In the genomic region with DNA sequence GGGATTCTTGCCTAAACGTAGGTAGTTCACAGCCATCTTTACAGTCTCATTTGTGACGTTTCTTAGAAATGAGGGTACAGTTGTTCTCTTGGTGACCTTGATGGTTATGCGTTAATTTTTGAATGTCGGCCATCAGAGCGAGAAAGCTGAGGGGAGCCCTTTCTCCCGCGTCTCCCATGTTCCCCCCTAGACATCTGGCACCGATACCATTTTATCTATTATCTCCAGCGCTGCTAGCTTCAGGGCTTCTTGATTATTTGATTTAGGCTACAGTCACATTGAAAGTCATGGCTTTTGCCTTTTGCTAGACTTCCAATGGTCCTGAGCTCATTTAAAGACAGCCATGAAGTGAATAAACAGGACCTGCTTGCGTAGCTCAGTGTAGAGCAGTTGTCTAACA, we compare ENCODE assay signal across 29 mouse cellular contexts. TPM values are rescaled to one million over a fixed set of nuclear protein-coding genes. Genes with fewer than 3 reads are reported as not detected.
DNase-seq lines count a peak whose midpoint lies in the region; ATAC-seq and TF ChIP-seq lines count a peak whose summit lies in the region.
"Had no signal": no experiment of that assay in that cellular context is flagged by ENCODE, and none has a peak within 500 bp of the region (broad histone marks: within the 10 kb centered on the region; RNA-seq: fewer than 3 reads in every experiment).

No protein-coding gene starts in this region.

- intact Hi-C loops in gastrocnemius, adult 2 months (cut with DNase I), result no loop called here
- intact Hi-C loops in heart, adult 2 months (cut with DNase I), result no loop called here

- 84% methylated on average over 10 of the region's 10 CpGs for WGBS in heart, embryonic 15.5 days
- 90% methylated on average over 10 of the region's 10 CpGs for WGBS in heart, adult 2 months
- WGBS in liver, embryonic 13.5 days (ENCODE audit: insufficient replicate concordance), result 53% methylated on average over 10 of the region's 10 CpGs
- WGBS in liver, embryonic 11.5 days, result 72% methylated on average over 10 of the region's 10 CpGs

- peak overlapping the region; percentile 37 for H3K4me3 ChIP-seq in gastrocnemius, adult 2 months
- H3K4me3 ChIP-seq in heart, embryonic 15.5 days, result no peak overlapping the region
- no peak overlapping the region for H3K4me3 ChIP-seq in heart, adult 2 months
- no peak overlapping the region for H3K4me3 ChIP-seq in liver, embryonic 13.5 days (replicated peaks)
- H3K4me3 ChIP-seq in liver, embryonic 11.5 days (ENCODE audit: low read depth, low read length), result no peak overlapping the region
- H3K4me3 ChIP-seq: forebrain, embryonic 13.5 days; hindbrain, embryonic 13.5 days; limb, embryonic 12.5 days; midbrain, embryonic 13.5 days; stomach, embryonic 15.5 days had no signal

- H3K27me3 ChIP-seq in heart, embryonic 15.5 days, result no peaks in the 10 kb centered on the region
- no peaks in the 10 kb centered on the region for H3K27me3 ChIP-seq in heart, adult 2 months (ENCODE audit: control insufficient read depth, insufficient read depth, low read length)
- no peaks in the 10 kb centered on the region for H3K27me3 ChIP-seq in liver, embryonic 13.5 days
- H3K27me3 ChIP-seq in liver, embryonic 11.5 days (replicated peaks; ENCODE audit: control insufficient read depth, insufficient read depth, low read length), result no peaks in the 10 kb centered on the region
- H3K27me3 ChIP-seq: CH12.LX; forebrain, embryonic 13.5 days; hindbrain, embryonic 13.5 days; limb, embryonic 12.5 days; midbrain, embryonic 13.5 days; stomach, embryonic 15.5 days had no signal

- no peak for ATAC-seq in heart, embryonic 15.5 days (replicated peaks; ENCODE audit: insufficient number of reproducible peaks, insufficient read depth, low FRiP score, low read depth)
- ATAC-seq in liver, embryonic 13.5 days (ENCODE audit: low read depth), result peak; percentile 56
- no peak for ATAC-seq in liver, embryonic 11.5 days (replicated peaks; ENCODE audit: low FRiP score)
- ATAC-seq: activated CD4-positive, CD25-positive, alpha-beta regulatory T cell, adult 4 months; forebrain, embryonic 13.5 days; intestine, embryonic 16.5 days; midbrain, embryonic 13.5 days had no signal

- TF ChIP-seq CTCF in gastrocnemius, adult 2 months (IDR thresholded peaks at IDR 0.05), result no peak
- no peak for TF ChIP-seq CTCF in heart, adult 2 months (IDR thresholded peaks at IDR 0.05)

- TF ChIP-seq POLR2A in heart, adult 2 months (IDR thresholded peaks at IDR 0.05; ENCODE audit: insufficient read depth, low read depth, low read length), result no peak

- H3K4me1 ChIP-seq in heart, embryonic 15.5 days (replicated peaks), result peaks cover 20% of the 10 kb centered on the region
- no peaks in the 10 kb centered on the region for H3K4me1 ChIP-seq in heart, adult 2 months (ENCODE audit: control insufficient read depth, insufficient read depth, low read length)
- peaks cover 51% of the 10 kb centered on the region for H3K4me1 ChIP-seq in liver, embryonic 13.5 days (replicated peaks)
- H3K4me1 ChIP-seq in liver, embryonic 11.5 days (replicated peaks; ENCODE audit: control insufficient read depth, insufficient read depth, low read length), result peaks cover 24% of the 10 kb centered on the region

- peak overlapping the region; percentile 89 for H3K27ac ChIP-seq in gastrocnemius, adult 2 months
- peak overlapping the region; percentile 70; the same call in 1 of the 2 replicates for H3K27ac ChIP-seq in heart, embryonic 15.5 days
- H3K27ac ChIP-seq in heart, adult 2 months, result no peak overlapping the region
- H3K27ac ChIP-seq in liver, embryonic 13.5 days, result peak overlapping the region; percentile 31
- H3K27ac ChIP-seq in liver, embryonic 11.5 days (ENCODE audit: low read depth, low read length), result no peak overlapping the region
- H3K27ac ChIP-seq: forebrain, embryonic 13.5 days; kidney, postnatal 0 days; limb, embryonic 12.5 days; midbrain, embryonic 13.5 days; stomach, embryonic 15.5 days had no signal

- no peaks in the 10 kb centered on the region for H3K9me3 ChIP-seq in heart, embryonic 15.5 days (replicated peaks)
- no peaks in the 10 kb centered on the region for H3K9me3 ChIP-seq in liver, embryonic 13.5 days (replicated peaks)
- H3K9me3 ChIP-seq in liver, embryonic 11.5 days (ENCODE audit: control insufficient read depth, low read length), result no peaks in the 10 kb centered on the region
- H3K9me3 ChIP-seq: forebrain, embryonic 13.5 days; hindbrain, embryonic 13.5 days; limb, embryonic 12.5 days; midbrain, embryonic 13.5 days; stomach, embryonic 15.5 days had no signal

- H3K9ac ChIP-seq in heart, embryonic 15.5 days, result no peak overlapping the region
- no peak overlapping the region for H3K9ac ChIP-seq in heart, adult 2 months (ENCODE audit: low read depth, low read length)
- no peak overlapping the region for H3K9ac ChIP-seq in liver, embryonic 13.5 days
- H3K9ac ChIP-seq in liver, embryonic 11.5 days (ENCODE audit: low read depth, low read length), result no peak overlapping the region
- H3K9ac ChIP-seq: forebrain, embryonic 13.5 days; hindbrain, embryonic 13.5 days; limb, embryonic 12.5 days; midbrain, embryonic 13.5 days; stomach, embryonic 15.5 days had no signal

- no peaks in the 10 kb centered on the region for H3K36me3 ChIP-seq in heart, embryonic 15.5 days
- no peaks in the 10 kb centered on the region for H3K36me3 ChIP-seq in heart, adult 2 months (ENCODE audit: control insufficient read depth, insufficient read depth, low read length)
- no peaks in the 10 kb centered on the region for H3K36me3 ChIP-seq in liver, embryonic 13.5 days
- no peaks in the 10 kb centered on the region for H3K36me3 ChIP-seq in liver, embryonic 11.5 days (ENCODE audit: control insufficient read depth, insufficient read depth, low read length)
- H3K36me3 ChIP-seq: hindbrain, embryonic 13.5 days; limb, embryonic 12.5 days; midbrain, embryonic 13.5 days had no signal

- TF ChIP-seq EP300 in heart, adult 2 months (IDR thresholded peaks at IDR 0.05; ENCODE audit: insufficient read depth, low read depth, low read length), result no peak

- H3K4me2 ChIP-seq in heart, embryonic 15.5 days, result no peak overlapping the region
- H3K4me2 ChIP-seq in liver, embryonic 13.5 days, result peak overlapping the region; percentile 28
- H3K4me2 ChIP-seq in liver, embryonic 11.5 days, result no peak overlapping the region
- H3K4me2 ChIP-seq: forebrain, embryonic 13.5 days; hindbrain, embryonic 13.5 days; limb, embryonic 12.5 days; midbrain, embryonic 13.5 days; stomach, embryonic 15.5 days had no signal

- H3K79me2 ChIP-seq in heart, adult 2 months (replicated peaks; ENCODE audit: control insufficient read depth, insufficient read depth, low read length), result no peaks in the 10 kb centered on the region

- no peak for DNase-seq in gastrocnemius, adult 2 months
- DNase-seq in gastrocnemius, postnatal 4 days (ENCODE audit: low spot score in 2 of 2), result no peak
- no peak for DNase-seq in heart, adult 2 months
- DNase-seq in liver, embryonic 13.5 days, result peak; percentile 25
- no peak for DNase-seq in liver, embryonic 11.5 days (ENCODE audit: low spot score)
- DNase-seq in cerebellum, postnatal 10 days, result no peak
- DNase-seq: adrenal gland, adult 2 months; adrenal gland, postnatal 36 days; cerebellum, adult 2 months; cerebellum, postnatal 25 days; gastrocnemius, postnatal 14 days; heart, adult 18-20 months; heart, postnatal 4 days; kidney, adult 8-10 months; kidney, postnatal 4 days; layer of hippocampus, adult 9-11 months; lung, adult 18-20 months; lung, postnatal 4 days; right cerebral cortex, postnatal 25 days had no signal

RNA-seq across cellular contexts. Expression of a gene that starts 26.5 kb away (rescaled TPM):
- total RNA-seq in gastrocnemius, adult 2 months (2021), result 10 to 100 TPM; 90.3 to 91.8 TPM
- 10 to 100 TPM; 31.5 to 39.7 TPM for total RNA-seq in gastrocnemius, postnatal 4 days (2021)
- polyA plus RNA-seq in heart, embryonic 15.5 days (2015; fragmentation: Nextera tagmentation; extraction: Ambion mirVana), result 8.5 and 9.4 TPM in 2 replicates
- total RNA-seq in heart, adult 2 months (2021), result 10 to 100 TPM; 24.1 to 31.3 TPM
- 7.6 and 14.2 TPM in 2 replicates for polyA plus RNA-seq in heart, adult 2 months (2012; rRNA removed)
- polyA plus RNA-seq in liver, embryonic 13.5 days (2015; fragmentation: Nextera tagmentation; extraction: Ambion mirVana), result 4.5 and 5.4 TPM in 2 replicates
- polyA plus RNA-seq in liver, embryonic 11.5 days (2014; fragmentation: Nextera tagmentation; extraction: Ambion mirVana), result 8.2 and 8.3 TPM in 2 replicates

Comparison
In these comparisons a context has a peak if more than half of its experiments do, and no peak if none do; other contexts are left out.
1. H3K27ac ChIP-seq: peak in gastrocnemius, adult 2 months (single experiment), heart, embryonic 15.5 days (single experiment) and liver, embryonic 13.5 days (single experiment); none in heart, adult 2 months (single experiment) and liver, embryonic 11.5 days (single experiment).